Mouse (Mus musculus) megakaryocyte, embryonic 14.5 days (primary cell): ENCODE data around the gene Dpy30.

ENCODE experiments used
- FLI1 ChIP-seq: IDR thresholded peaks from 2 replicates; pipeline ENCODE4 v1.6.1; 2012; ENCODE audit warnings: low read length, inconsistent platforms, mixed read lengths
- GATA1 ChIP-seq: IDR thresholded peaks from 3 replicates; pipeline ENCODE4 v1.6.1; 2012; ENCODE audit warnings: mixed read lengths, low read length, inconsistent platforms, borderline replicate concordance

GRCm38 (mm10) chr17:74331049-74331676 is 7.4 kb upstream of the Dpy30 start:
- TF ChIP-seq GATA1 (no peak), FLI1 (no peak)
